Mouse (Mus musculus) hindbrain, embryonic 12.5 days (tissue): ENCODE results near the gene Cep72. TPM values are rescaled to one million over a fixed set of nuclear protein-coding genes. Genes with fewer than 3 reads are reported as not detected.
"Not testable (repeated sequence)": the region's sequence is repeated elsewhere in the genome, so short reads cannot be mapped to it uniquely, and the experiment has no call there.

Experiments used
- ATAC-seq: fragments of 200-750 bp; cut with Nextera tagmentation; 2 replicates; pipeline ENCODE4 v1.8.0; 2017; ENCODE audit warnings: moderate TSS enrichment; ENCODE audit not compliant: low FRiP score
- H3K27ac ChIP-seq: fragments of 300-500 bp; sonication (generic); 2 replicates; pipeline ENCODE4 v1.5.1; 2016; ENCODE audit warnings: mild to moderate bottlenecking
- H3K27me3 ChIP-seq: fragments of 300-500 bp; sonication (generic); 2 replicates; pipeline ENCODE4 v1.6.1; 2016; ENCODE audit warnings: mild to moderate bottlenecking
- H3K36me3 ChIP-seq: fragments of 300-500 bp; sonication (generic); 2 replicates; pipeline ENCODE4 v1.6.1; 2016; ENCODE audit warnings: mild to moderate bottlenecking
- H3K4me1 ChIP-seq: fragments of 300-500 bp; sonication (generic); 2 replicates; pipeline ENCODE4 v1.6.1; 2016
- H3K4me2 ChIP-seq: fragments of 300-500 bp; sonication (generic); replicated peaks from 2 replicates; pipeline ENCODE4 v1.6.1; 2016; ENCODE audit warnings: mild to moderate bottlenecking
- H3K4me3 ChIP-seq: fragments of 300-500 bp; sonication (generic); 2 replicates; pipeline ENCODE4 v1.5.1; 2016; ENCODE audit warnings: mild to moderate bottlenecking
- H3K9ac ChIP-seq: fragments of 300-500 bp; sonication (generic); 2 replicates; pipeline ENCODE4 v1.6.1; 2016; ENCODE audit warnings: mild to moderate bottlenecking, moderate library complexity
- H3K9me3 ChIP-seq: fragments of 300-500 bp; sonication (generic); replicated peaks from 2 replicates; pipeline ENCODE4 v1.6.1; 2016; ENCODE audit warnings: mild to moderate bottlenecking
- WGBS: fragments of 180-500 bp; shearing (Covaris S2); methylation state at CpG from one replicate; pipeline ENCODE4 v1.1.7; 2016; 5-methylcytosine and 5-hydroxymethylcytosine counted together
- polyA plus RNA-seq: library from polyadenylated mRNA; unstranded; fragments of >200 nt; fragmentation: Nextera tagmentation; extraction: Ambion mirVana; gene quantifications from 2 replicates; pipeline ENCODE4 v1.2.1, GENCODE M21; 2016

Cep72 gene
- polyA plus RNA-seq, 1 experiment from 2014 or later, result 16.0 TPM

DNA sequence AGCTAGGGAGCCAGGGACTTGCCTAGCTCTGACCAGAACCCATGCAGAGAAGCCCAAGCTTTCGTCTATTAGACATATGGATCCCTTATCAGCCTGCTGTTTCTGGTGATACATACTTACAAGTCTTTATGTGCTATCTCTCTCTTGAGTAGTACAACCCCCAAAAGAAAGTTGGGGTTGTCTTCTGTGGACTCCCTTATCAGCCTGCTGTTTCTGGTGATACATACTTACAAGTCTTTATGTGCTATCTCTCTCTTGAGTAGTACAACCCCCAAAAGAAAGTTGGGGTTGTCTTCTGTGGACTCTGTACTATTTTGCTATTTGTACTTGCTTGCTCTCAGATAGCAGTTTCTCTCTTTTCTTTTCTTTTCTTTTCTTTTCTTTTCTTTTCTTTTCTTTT is 9.1 kb upstream of the Cep72 start:
- not testable (repeated sequence) for H3K4me2 ChIP-seq, H3K9ac ChIP-seq, H3K4me1 ChIP-seq, H3K27ac ChIP-seq, H3K9me3 ChIP-seq, H3K27me3 ChIP-seq, ATAC-seq, H3K36me3 ChIP-seq, H3K4me3 ChIP-seq
- WGBS, result 77% methylated on average over 1 of the region's 1 CpGs

DNA sequence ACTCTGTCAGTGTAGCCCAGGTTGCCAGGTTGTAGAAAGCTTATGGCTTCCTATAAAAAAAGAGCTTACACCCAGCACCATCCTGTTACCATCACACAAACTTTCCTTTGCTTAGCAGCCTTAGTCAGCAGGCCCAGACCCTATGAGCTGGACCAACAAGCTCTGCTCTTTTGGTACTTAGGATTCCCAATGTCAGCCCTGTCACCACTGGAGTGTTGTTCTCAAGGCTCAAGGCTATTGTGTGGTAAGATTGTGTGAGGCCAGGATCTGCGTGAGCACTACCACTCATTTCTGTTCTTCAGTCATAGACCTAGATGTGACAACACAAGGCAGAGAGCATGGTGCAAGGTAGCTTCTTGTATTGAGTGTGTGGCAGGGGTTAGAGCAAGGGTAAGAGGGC is 4.5 kb upstream of the Cep72 start:
- no peak overlapping the region for H3K4me2 ChIP-seq
- no peaks in the 10 kb centered on the region for H3K27me3 ChIP-seq
- no peaks in the 10 kb centered on the region for H3K36me3 ChIP-seq
- no peak overlapping the region for H3K27ac ChIP-seq
- no peak for ATAC-seq
- no peak overlapping the region for H3K4me3 ChIP-seq
- WGBS, result 90% methylated on average over 1 of the region's 1 CpGs
- no peak overlapping the region for H3K9ac ChIP-seq
- H3K4me1 ChIP-seq, result no peaks in the 10 kb centered on the region
- H3K9me3 ChIP-seq, result no peaks in the 10 kb centered on the region

DNA sequence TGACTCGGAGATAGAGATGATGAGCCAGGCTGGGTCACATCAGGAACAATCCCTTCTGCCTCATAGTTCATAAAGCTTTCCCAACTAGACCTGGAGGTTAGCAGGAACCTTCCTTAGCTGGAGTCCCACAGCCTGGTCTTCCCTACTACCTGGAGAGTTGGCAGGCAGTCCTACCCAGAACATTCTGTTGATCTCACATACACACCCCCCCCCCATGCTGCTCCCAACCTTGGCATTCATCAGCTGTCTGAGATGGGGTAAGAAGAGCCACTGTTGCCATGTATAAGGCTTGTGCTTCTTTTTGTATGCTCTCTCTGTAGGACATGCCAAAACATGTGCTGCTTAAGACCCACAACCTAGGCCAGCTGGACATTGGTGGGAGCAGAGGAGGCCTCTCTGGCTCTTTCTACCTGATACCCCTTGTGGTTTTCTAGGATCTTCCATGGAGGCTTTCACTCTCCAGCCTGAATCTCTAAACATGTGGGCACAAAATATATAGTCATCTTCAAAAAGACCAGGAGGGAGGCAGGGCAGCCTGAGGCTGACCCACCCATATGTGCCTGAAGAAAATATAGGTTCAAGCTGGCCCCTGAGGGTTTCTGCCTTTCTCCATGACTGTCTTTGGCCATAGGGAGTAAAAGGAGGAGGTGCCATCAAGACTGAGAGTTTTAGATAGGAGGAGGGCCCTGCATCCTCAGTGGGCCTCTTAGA is 1.4 kb upstream of the Cep72 start:
- H3K4me1 ChIP-seq, result no peaks in the 10 kb centered on the region
- no peak overlapping the region for H3K4me3 ChIP-seq
- H3K9ac ChIP-seq, result no peak overlapping the region
- no peak overlapping the region for H3K27ac ChIP-seq
- ATAC-seq, result no peak
- no peaks in the 10 kb centered on the region for H3K9me3 ChIP-seq
- WGBS, result 90% methylated on average over 1 of the region's 1 CpGs
- H3K36me3 ChIP-seq, result no peaks in the 10 kb centered on the region
- H3K27me3 ChIP-seq, result no peaks in the 10 kb centered on the region
- no peak overlapping the region for H3K4me2 ChIP-seq

DNA sequence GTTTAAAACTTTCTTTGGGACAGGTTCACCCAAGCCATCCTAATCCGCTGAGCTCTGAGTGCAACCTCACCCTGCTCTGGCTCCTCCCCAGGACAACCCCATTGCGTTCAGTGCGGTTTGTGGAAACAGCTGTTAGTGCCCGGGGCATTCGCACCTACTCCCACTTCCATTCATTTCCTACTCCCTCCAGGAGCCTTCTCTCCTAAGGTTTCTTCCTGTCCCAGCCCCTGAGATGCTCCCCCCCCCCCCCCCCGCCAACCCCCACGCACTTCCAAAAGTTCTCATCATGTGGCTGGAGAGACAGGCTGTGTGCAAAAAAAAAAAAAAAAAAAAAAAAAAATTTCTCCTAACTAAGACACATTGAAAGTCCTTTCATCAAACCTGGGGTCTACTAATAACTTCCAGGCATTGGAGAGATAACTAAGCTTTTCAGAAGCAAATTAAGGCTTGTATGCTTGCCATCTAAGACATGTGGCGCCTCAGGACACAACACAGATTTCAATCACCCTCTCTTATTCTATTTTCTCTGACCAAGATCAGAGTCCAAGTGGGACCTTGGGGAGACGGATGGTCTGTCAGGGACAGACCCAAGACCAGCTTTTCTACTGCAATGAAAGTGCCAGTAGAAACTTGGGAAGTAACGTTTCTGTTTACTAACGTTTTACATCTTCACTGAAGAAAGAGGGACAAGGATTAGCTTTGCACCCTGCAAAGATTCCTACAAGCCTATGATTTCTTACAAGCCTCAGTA is 454 bp upstream of the Cep72 start:
- no peak for ATAC-seq
- Histone ChIP-seq H3K27me3 (no peaks in the 10 kb centered on the region), H3K36me3 (peaks cover 7% of the 10 kb centered on the region; the same call in 1 of the 2 replicates), H3K9ac (peak overlapping the region; percentile 73), H3K4me3 (peak overlapping the region; percentile 89), H3K27ac (peak overlapping the region; percentile 80; the same call in 1 of the 2 replicates), H3K9me3 (no peaks in the 10 kb centered on the region), H3K4me1 (no peaks in the 10 kb centered on the region), H3K4me2 (peak overlapping the region; percentile 55)
- 24% methylated on average over 11 of the region's 11 CpGs for WGBS

DNA sequence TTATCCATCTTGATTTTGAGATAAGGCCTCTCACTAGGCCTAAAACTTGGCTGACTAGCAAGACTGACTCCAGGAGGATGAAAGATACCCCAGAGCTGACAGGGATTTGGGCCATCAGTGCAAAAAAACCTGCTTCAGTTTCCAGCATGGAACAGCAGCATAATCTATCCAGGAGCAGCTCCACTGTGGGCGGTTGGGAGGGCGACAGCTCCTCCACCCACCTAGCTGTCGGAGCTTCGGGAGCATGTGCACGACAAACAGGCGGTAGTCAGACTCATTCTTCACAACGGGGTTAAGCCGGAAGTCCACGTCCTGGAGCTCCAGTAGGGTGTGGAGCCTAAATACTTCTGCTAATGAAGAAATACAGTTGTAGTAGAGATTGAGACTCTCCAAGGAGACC is 4.0 kb downstream of the Cep72 start:
- Histone ChIP-seq H3K36me3 (peaks cover 22% of the 10 kb centered on the region), H3K4me2 (no peak overlapping the region), H3K27ac (no peak overlapping the region), H3K9ac (no peak overlapping the region), H3K4me1 (no peaks in the 10 kb centered on the region), H3K9me3 (no peaks in the 10 kb centered on the region), H3K27me3 (no peaks in the 10 kb centered on the region), H3K4me3 (no peak overlapping the region)
- 97% methylated on average over 9 of the region's 9 CpGs for WGBS
- ATAC-seq, result no peak

DNA sequence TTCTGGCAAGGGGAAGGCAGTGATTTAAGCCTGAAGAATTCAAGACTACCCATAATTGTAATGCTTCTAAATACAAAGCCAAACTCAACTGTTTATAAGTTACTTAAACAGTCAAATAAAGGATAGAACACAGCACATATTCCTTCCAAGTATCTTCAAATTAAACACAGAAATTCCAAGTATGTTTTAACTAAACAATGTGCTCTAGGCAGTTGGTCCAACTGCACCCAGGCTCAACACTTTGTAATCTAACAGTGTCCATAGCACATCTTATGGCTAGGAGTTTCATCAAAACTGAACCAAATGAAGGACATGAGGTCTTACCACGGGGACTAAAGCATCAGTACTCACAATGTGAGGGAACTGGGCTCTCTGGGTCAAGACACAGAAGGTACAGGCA is 5.9 kb downstream of the Cep72 start:
- WGBS, result 97% methylated on average over 1 of the region's 1 CpGs
- no peaks in the 10 kb centered on the region for H3K4me1 ChIP-seq
- ATAC-seq, result no peak
- no peaks in the 10 kb centered on the region for H3K27me3 ChIP-seq
- no peak overlapping the region for H3K4me3 ChIP-seq
- H3K27ac ChIP-seq, result no peak overlapping the region
- H3K9ac ChIP-seq, result no peak overlapping the region
- no peak overlapping the region for H3K4me2 ChIP-seq
- no peaks in the 10 kb centered on the region for H3K9me3 ChIP-seq
- peaks cover 29% of the 10 kb centered on the region for H3K36me3 ChIP-seq

DNA sequence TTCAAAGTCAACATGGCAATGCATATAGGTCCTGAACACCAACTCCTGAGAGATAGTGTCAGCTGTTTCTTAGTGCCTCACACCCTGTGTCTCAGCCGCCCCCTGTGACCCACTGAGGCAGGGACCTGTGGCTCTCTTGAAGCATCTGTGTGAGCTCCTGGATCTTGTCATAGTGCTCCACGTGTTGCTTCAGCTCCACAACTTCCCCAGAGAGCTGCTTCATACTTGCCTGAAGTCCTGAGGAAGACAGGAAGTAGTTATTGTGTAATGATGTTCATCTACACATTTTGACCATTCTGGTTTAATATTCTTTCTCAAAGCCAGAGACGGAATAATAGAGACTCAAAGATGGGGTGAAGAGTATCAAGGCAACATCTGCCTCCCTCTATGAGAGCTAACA is 22.2 kb downstream of the Cep72 start:
- no peak overlapping the region for H3K4me2 ChIP-seq
- WGBS, result 89% methylated on average over 3 of the region's 3 CpGs
- no peak for ATAC-seq
- H3K27me3 ChIP-seq, result no peaks in the 10 kb centered on the region
- no peaks in the 10 kb centered on the region for H3K9me3 ChIP-seq
- no peak overlapping the region for H3K4me3 ChIP-seq
- H3K27ac ChIP-seq, result no peak overlapping the region
- no peak overlapping the region for H3K9ac ChIP-seq
- H3K36me3 ChIP-seq, result peaks cover 49% of the 10 kb centered on the region
- no peaks in the 10 kb centered on the region for H3K4me1 ChIP-seq

DNA sequence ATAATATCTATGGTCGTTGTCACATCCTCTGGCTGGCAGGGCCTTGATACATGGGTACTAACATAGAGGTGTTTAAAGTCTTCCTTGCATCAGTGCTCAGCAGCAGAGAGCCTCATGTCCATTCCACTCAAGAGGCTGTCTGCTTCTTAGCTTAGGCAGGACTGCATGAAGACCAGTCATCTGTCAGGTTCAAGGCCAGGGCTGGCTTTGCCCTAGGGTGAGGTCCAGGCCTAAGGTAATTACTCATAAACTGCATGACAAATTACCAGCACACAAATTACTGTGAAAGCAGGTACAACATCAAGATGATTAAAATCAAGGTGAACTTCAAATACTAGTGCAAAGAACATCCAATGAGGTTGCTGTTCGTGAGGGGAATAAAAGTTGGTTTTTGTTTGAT is 26.3 kb downstream of the Cep72 start:
- Histone ChIP-seq H3K4me1 (no peaks in the 10 kb centered on the region), H3K4me2 (no peak overlapping the region), H3K27me3 (no peaks in the 10 kb centered on the region), H3K9me3 (no peaks in the 10 kb centered on the region), H3K27ac (no peak overlapping the region), H3K36me3 (peaks cover 44% of the 10 kb centered on the region), H3K4me3 (no peak overlapping the region), H3K9ac (no peak overlapping the region)
- ATAC-seq, result no peak
- 82% methylated on average over 2 of the region's 2 CpGs for WGBS

DNA sequence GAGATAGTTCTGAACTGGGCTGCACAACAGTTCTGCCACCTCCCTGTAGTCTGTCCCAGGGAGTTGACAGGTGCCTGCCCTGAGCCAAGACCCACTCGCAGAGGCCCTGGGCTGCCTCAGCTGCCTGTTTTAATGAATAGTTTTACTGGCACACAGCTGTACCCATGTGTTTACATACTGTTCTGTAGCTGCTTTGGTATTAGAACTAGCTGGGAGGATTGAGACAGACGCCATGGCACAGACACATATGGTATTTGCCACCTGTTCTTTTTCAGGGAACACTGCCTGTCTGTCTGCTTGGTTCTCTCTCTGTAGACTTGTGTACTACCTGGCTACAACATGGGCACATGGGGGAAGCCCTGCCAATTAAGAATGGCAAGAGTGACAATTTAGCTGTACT is 27.3 kb downstream of the Cep72 start:
- 92% methylated on average over 2 of the region's 2 CpGs for WGBS
- H3K4me2 ChIP-seq, result no peak overlapping the region
- H3K27me3 ChIP-seq, result no peaks in the 10 kb centered on the region
- no peaks in the 10 kb centered on the region for H3K9me3 ChIP-seq
- no peak overlapping the region for H3K9ac ChIP-seq
- no peaks in the 10 kb centered on the region for H3K4me1 ChIP-seq
- ATAC-seq, result no peak
- H3K4me3 ChIP-seq, result no peak overlapping the region
- no peak overlapping the region for H3K27ac ChIP-seq
- H3K36me3 ChIP-seq, result peaks cover 35% of the 10 kb centered on the region

DNA sequence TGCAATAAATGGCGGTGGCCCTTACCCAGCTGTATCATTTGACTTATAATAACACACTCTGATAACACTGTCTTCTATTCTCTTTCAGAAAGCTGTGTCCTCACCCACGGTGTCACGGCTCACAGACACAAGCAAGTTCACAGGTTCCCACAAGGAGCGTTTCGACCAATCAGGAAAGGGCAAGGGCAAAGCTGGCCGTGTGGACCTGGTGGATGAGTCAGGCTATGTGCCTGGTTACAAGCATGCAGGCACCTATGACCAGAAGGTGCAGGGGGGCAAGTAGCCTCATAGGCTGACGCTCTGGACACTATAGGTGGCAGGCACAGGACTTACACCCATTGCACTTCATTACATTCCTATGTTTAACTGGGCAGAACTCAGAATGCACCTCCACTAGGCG is 31.0 kb downstream of the Cep72 start:
- peaks cover 15% of the 10 kb centered on the region; the same call in 1 of the 2 replicates for H3K36me3 ChIP-seq
- H3K27me3 ChIP-seq, result no peaks in the 10 kb centered on the region
- H3K9ac ChIP-seq, result no peak overlapping the region
- H3K9me3 ChIP-seq, result no peaks in the 10 kb centered on the region
- H3K4me1 ChIP-seq, result no peaks in the 10 kb centered on the region
- ATAC-seq, result no peak
- WGBS, result 88% methylated on average over 8 of the region's 8 CpGs
- H3K27ac ChIP-seq, result no peak overlapping the region
- H3K4me3 ChIP-seq, result no peak overlapping the region
- no peak overlapping the region for H3K4me2 ChIP-seq

DNA sequence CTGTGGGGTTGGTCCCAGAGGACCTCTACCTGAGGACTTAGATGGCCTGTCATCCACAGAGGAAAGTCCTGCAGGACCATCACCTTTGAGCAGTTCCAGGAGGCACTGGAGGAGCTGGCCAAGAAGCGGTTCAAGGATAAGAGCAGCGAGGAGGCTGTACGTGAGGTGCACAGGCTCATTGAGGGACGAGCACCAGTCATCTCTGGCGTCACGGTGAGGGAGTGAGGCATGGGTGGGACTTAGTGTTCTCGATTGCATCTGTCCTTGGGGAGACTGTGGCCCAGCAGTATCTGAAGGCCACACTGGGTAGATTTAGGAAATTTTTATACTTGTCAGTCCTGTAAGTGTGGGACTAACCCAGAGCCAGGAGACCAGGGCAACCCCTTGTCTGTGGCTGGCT is 31.4 kb downstream of the Cep72 start:
- ATAC-seq, result no peak
- Histone ChIP-seq H3K4me2 (no peak overlapping the region), H3K9ac (no peak overlapping the region), H3K36me3 (peaks cover 15% of the 10 kb centered on the region; the same call in 1 of the 2 replicates), H3K27me3 (no peaks in the 10 kb centered on the region), H3K4me1 (no peaks in the 10 kb centered on the region), H3K27ac (no peak overlapping the region), H3K4me3 (no peak overlapping the region), H3K9me3 (no peaks in the 10 kb centered on the region)
- WGBS, result 88% methylated on average over 7 of the region's 7 CpGs

DNA sequence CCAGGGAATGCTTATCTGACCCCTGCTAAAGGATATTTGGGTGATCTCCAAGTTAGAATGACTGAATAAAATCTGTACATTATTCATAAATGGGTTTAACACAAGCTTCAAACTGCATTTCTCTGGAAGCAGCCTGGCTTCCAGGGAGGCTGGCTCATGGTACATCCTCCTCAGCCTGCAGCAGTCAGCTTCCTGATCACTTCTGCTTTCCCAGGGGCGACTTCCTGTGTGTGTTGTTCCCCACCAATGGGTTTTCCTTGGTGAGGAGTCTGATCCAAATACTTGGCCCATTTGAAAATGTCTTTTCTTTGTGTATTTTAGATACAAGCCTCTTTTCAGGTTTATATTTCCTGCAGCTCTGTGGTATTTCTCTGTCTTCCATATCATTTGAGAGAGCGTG is 33.1 kb downstream of the Cep72 start:
- no peak overlapping the region for H3K9ac ChIP-seq
- H3K4me3 ChIP-seq, result no peak overlapping the region
- no peak overlapping the region for H3K4me2 ChIP-seq
- peaks cover 15% of the 10 kb centered on the region; the same call in 1 of the 2 replicates for H3K36me3 ChIP-seq
- ATAC-seq, result no peak
- peaks cover 6% of the 10 kb centered on the region; the same call in 1 of the 2 replicates for H3K4me1 ChIP-seq
- H3K27ac ChIP-seq, result no peak overlapping the region
- 88% methylated on average over 2 of the region's 2 CpGs for WGBS
- no peaks in the 10 kb centered on the region for H3K27me3 ChIP-seq
- H3K9me3 ChIP-seq, result no peaks in the 10 kb centered on the region

DNA sequence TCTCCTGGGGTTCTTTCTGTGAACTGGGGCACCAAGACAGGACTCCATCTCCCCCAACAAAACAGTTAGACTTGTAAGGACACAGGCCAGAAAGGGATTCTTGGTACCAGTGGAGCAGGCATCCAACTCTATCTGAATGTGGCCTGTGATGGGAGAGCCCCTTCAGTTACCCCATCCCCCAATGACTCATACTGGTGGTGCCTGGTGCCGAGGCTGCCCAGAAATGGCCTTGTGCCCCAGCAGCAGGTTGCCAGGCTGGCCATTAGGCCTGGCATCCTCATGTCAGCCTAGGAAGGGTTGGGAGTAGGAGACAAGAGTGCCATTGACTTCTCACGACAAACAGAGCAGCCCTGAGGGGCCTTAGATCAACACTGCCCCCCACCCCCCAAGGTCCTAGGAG is 34.0 kb downstream of the Cep72 start:
- no peak overlapping the region for H3K27ac ChIP-seq
- 69% methylated on average over 2 of the region's 2 CpGs for WGBS
- H3K27me3 ChIP-seq, result no peaks in the 10 kb centered on the region
- peaks cover 6% of the 10 kb centered on the region; the same call in 1 of the 2 replicates for H3K4me1 ChIP-seq
- ATAC-seq, result no peak
- peaks cover 13% of the 10 kb centered on the region; the same call in 1 of the 2 replicates for H3K36me3 ChIP-seq
- no peaks in the 10 kb centered on the region for H3K9me3 ChIP-seq
- no peak overlapping the region for H3K4me3 ChIP-seq
- no peak overlapping the region for H3K9ac ChIP-seq
- no peak overlapping the region for H3K4me2 ChIP-seq
